Mouse (Mus musculus): ENCODE measurements at regions not wholly inside any gene's neighbourhood (a gene's known extent, or its start where the extent isn't known, plus 50 kb on each side); places are given as distances from the start of the nearest gene placed in this dataset.

DNA sequence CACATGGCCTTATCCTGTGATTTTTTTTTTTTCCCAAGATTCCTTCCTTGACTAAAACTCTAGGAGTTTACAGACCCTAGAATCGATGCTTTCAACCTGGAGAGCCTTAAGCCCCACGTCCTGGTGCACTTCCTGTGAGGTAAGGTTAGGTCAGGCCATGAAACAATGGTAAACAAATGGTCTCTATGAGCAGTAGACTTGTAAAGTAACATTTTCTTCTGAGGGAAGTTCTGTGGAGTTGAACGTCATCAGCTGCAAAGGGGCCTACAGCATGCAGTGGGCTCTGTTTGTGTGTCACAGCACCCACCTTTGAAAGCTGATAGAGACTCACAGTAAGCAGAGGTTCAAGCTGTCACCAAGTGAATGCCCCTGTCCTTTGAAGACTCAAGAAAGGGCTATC lies 87.3 kb upstream of the Eomes start:
- Histone ChIP-seq H3K27me3 (ENCODE audit: control insufficient read depth, insufficient read depth, low read length) (peaks cover 4% of the 10 kb centered on the region), H3K9ac (ENCODE audit: low read depth, low read length) (no peak overlapping the region), H3K79me2 (replicated peaks; ENCODE audit: control insufficient read depth, insufficient read depth, low read length) (no peaks in the 10 kb centered on the region), H3K36me3 (ENCODE audit: control insufficient read depth, insufficient read depth, low read length) (no peaks in the 10 kb centered on the region), H3K27ac (no peak overlapping the region), H3K4me3 (no peak overlapping the region), H3K4me1 (ENCODE audit: control insufficient read depth, insufficient read depth, low read length) (no peaks in the 10 kb centered on the region)
- TF ChIP-seq CTCF (IDR thresholded peaks at IDR 0.05), result no peak
- no peak for TF ChIP-seq EP300 (IDR thresholded peaks at IDR 0.05; ENCODE audit: insufficient read depth, low read depth, low read length)
- TF ChIP-seq POLR2A (IDR thresholded peaks at IDR 0.05; ENCODE audit: insufficient read depth, low read depth, low read length), result no peak
- intact Hi-C loops (cut with DNase I), result no loop called here
- no peak for DNase-seq
- WGBS, result 64% methylated on average over 3 of the region's 3 CpGs

DNA sequence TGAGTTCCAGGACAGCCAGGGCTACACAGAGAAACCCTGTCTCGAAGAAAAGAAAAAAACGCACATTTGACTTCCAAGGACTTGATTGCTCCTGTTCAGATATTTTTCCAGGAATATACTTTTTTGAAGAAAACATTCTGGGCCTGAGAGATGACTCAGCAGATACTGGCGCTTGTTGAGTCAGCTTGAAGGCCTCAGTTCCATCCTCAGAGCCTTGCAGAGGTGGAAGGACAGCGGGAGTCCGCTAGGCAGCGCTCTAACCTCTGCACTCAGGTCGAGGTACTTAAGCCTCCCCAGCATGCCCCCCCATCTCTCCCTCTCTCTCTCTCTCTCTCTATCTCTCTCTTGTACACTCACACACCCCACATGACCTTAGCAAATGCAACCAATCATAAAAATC lies 86.3 kb upstream of the Eomes start:
- WGBS, result 76% methylated on average over 7 of the region's 7 CpGs
- intact Hi-C loops (cut with DNase I), result no loop called here

DNA sequence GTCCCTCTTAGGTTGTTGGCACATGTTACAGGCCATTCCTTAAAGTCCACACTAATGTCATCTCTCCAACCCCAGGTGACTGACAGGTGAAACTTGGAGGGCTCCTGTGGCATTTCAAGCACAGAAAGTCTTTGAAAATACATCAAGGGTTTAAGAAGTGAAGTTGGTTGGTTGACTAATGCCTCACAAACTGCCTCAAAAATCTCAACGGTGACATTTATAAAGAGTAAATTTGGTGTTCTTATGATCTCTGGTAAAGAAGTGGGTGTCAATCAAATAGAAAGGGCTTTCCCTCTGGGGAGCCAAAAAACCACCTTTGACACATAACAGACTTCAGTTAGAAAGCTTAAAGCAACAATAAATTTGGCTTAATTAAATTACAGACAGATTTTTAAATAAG lies 85.2 kb upstream of the Eomes start:
- Histone ChIP-seq H3K27me3 (ENCODE audit: control insufficient read depth, insufficient read depth, low read length) (peaks cover 4% of the 10 kb centered on the region), H3K4me1 (ENCODE audit: control insufficient read depth, insufficient read depth, low read length) (no peaks in the 10 kb centered on the region), H3K4me3 (no peak overlapping the region), H3K27ac (no peak overlapping the region), H3K36me3 (ENCODE audit: control insufficient read depth, insufficient read depth, low read length) (no peaks in the 10 kb centered on the region), H3K9ac (ENCODE audit: low read depth, low read length) (no peak overlapping the region), H3K79me2 (replicated peaks; ENCODE audit: control insufficient read depth, insufficient read depth, low read length) (no peaks in the 10 kb centered on the region)
- no peak for DNase-seq
- no peak for TF ChIP-seq CTCF (IDR thresholded peaks at IDR 0.05)
- no peak for TF ChIP-seq POLR2A (IDR thresholded peaks at IDR 0.05; ENCODE audit: insufficient read depth, low read depth, low read length)
- TF ChIP-seq EP300 (IDR thresholded peaks at IDR 0.05; ENCODE audit: insufficient read depth, low read depth, low read length), result no peak
- 71% methylated on average over 1 of the region's 1 CpGs for WGBS
- intact Hi-C loops (cut with DNase I), result no loop called here

More for the DNA sequence above, 86.3 kb upstream of the Eomes start:
- H3K79me2 ChIP-seq (replicated peaks; ENCODE audit: control insufficient read depth, insufficient read depth, low read length), result no peaks in the 10 kb centered on the region
- no peak overlapping the region for H3K9ac ChIP-seq (ENCODE audit: low read depth, low read length)
- no peak overlapping the region for H3K27ac ChIP-seq
- H3K4me1 ChIP-seq (ENCODE audit: control insufficient read depth, insufficient read depth, low read length), result no peaks in the 10 kb centered on the region
- TF ChIP-seq CTCF (IDR thresholded peaks at IDR 0.05) (no peak), EP300 (IDR thresholded peaks at IDR 0.05; ENCODE audit: insufficient read depth, low read depth, low read length) (no peak), POLR2A (IDR thresholded peaks at IDR 0.05; ENCODE audit: insufficient read depth, low read depth, low read length) (no peak)
- no peaks in the 10 kb centered on the region for H3K36me3 ChIP-seq (ENCODE audit: control insufficient read depth, insufficient read depth, low read length)
- H3K4me3 ChIP-seq, result no peak overlapping the region
- H3K27me3 ChIP-seq (ENCODE audit: control insufficient read depth, insufficient read depth, low read length), result peaks cover 4% of the 10 kb centered on the region
- no peak for DNase-seq

DNA sequence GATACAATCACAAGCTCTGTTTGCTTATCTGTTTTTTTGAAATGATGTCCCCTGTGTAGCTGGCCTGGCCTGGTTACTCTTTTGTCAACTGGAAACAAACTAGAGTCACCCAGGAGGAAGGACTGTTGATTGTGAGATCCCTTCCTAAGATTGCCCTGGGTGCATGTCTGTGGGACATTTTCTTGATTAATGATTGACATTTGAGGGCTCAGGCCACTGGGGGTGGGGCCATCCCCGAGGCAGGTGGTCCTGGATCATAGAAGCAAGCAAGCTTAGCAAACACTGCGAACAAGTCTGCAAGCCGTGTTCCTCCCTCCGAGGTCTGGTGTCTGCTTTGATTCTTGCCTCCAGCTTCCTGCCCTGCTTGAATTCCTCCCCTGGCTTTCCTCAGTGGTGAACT lies 84.4 kb upstream of the Eomes start:
- no peaks in the 10 kb centered on the region for H3K79me2 ChIP-seq (replicated peaks; ENCODE audit: control insufficient read depth, insufficient read depth, low read length)
- H3K9ac ChIP-seq (ENCODE audit: low read depth, low read length), result no peak overlapping the region
- H3K4me3 ChIP-seq, result no peak overlapping the region
- H3K27me3 ChIP-seq (ENCODE audit: control insufficient read depth, insufficient read depth, low read length), result peaks cover 4% of the 10 kb centered on the region
- TF ChIP-seq POLR2A (IDR thresholded peaks at IDR 0.05; ENCODE audit: insufficient read depth, low read depth, low read length) (no peak), EP300 (IDR thresholded peaks at IDR 0.05; ENCODE audit: insufficient read depth, low read depth, low read length) (no peak), CTCF (IDR thresholded peaks at IDR 0.05) (no peak)
- intact Hi-C loops (cut with DNase I), result no loop called here
- no peaks in the 10 kb centered on the region for H3K4me1 ChIP-seq (ENCODE audit: control insufficient read depth, insufficient read depth, low read length)
- WGBS, result 52% methylated on average over 4 of the region's 4 CpGs
- DNase-seq, result no peak
- no peaks in the 10 kb centered on the region for H3K36me3 ChIP-seq (ENCODE audit: control insufficient read depth, insufficient read depth, low read length)
- H3K27ac ChIP-seq, result no peak overlapping the region

DNA sequence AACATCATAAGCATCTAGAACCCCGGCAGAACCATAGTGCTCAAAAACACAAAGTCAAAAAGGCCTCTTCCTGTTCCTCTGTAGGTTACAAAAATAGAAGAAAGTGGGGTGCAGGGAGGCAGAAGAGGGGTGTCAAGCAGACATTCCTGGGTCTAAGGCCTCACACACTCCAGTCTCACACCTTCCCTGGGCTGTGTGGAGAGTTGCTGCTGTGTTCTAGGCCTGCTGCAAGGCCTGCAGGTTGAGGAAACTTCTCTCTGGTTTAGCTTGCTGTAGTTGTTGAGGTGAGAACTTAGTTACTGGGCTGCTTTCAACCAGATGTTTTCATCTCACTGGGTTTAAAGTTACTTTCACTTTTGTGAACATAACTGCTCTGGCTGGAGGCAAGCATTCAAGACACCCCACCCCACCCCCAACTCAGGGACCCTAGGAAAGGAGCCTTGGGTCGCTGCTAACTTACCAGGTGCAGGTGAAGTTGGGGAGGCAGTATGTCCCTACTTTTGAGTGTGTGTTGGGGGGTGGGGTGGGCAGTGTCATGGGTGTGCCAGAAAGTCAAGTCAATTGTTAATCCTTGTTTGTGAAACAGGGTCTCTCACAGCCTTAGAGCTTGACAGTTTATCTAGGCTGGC lies 81.5 kb upstream of the Eomes start:
- DNase-seq, result no peak
- intact Hi-C loops (cut with DNase I), result no loop called here
- no peak overlapping the region for H3K27ac ChIP-seq
- H3K79me2 ChIP-seq (replicated peaks; ENCODE audit: control insufficient read depth, insufficient read depth, low read length), result no peaks in the 10 kb centered on the region
- WGBS, result 71% methylated on average over 2 of the region's 2 CpGs
- H3K27me3 ChIP-seq (ENCODE audit: control insufficient read depth, insufficient read depth, low read length), result no peaks in the 10 kb centered on the region
- TF ChIP-seq POLR2A (IDR thresholded peaks at IDR 0.05; ENCODE audit: insufficient read depth, low read depth, low read length) (no peak), CTCF (IDR thresholded peaks at IDR 0.05) (no peak), EP300 (IDR thresholded peaks at IDR 0.05; ENCODE audit: insufficient read depth, low read depth, low read length) (no peak)
- H3K9ac ChIP-seq (ENCODE audit: low read depth, low read length), result no peak overlapping the region
- no peak overlapping the region for H3K4me3 ChIP-seq
- no peaks in the 10 kb centered on the region for H3K36me3 ChIP-seq (ENCODE audit: control insufficient read depth, insufficient read depth, low read length)
- no peaks in the 10 kb centered on the region for H3K4me1 ChIP-seq (ENCODE audit: control insufficient read depth, insufficient read depth, low read length)

DNA sequence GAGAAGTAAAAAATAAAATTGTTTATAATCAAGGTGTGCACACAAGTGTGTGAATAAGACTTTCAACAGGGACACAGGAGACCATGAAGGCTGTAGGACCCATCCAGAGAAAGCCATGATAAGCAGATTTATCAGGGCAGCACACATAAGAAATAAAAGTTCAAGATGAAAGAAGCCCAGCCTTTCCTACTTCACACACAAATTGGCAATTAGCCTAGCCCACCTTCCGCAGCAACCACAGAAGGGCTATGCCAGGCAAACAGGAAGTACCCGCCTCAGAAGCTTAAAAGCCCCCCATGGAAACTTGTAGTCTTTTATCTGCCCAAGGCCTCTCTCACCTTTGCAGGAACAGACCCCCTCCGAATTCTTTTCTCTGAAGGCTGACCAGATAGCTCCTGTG lies 77.5 kb upstream of the Eomes start:
- H3K4me3 ChIP-seq, result no peak overlapping the region
- no peaks in the 10 kb centered on the region for H3K79me2 ChIP-seq (replicated peaks; ENCODE audit: control insufficient read depth, insufficient read depth, low read length)
- H3K36me3 ChIP-seq (ENCODE audit: control insufficient read depth, insufficient read depth, low read length), result no peaks in the 10 kb centered on the region
- no peaks in the 10 kb centered on the region for H3K4me1 ChIP-seq (ENCODE audit: control insufficient read depth, insufficient read depth, low read length)
- DNase-seq, result no peak
- intact Hi-C loops (cut with DNase I), result no loop called here
- TF ChIP-seq POLR2A (IDR thresholded peaks at IDR 0.05; ENCODE audit: insufficient read depth, low read depth, low read length) (no peak), CTCF (IDR thresholded peaks at IDR 0.05) (no peak), EP300 (IDR thresholded peaks at IDR 0.05; ENCODE audit: insufficient read depth, low read depth, low read length) (no peak)
- WGBS, result 57% methylated on average over 3 of the region's 3 CpGs
- H3K27ac ChIP-seq, result no peak overlapping the region
- no peak overlapping the region for H3K9ac ChIP-seq (ENCODE audit: low read depth, low read length)
- H3K27me3 ChIP-seq (ENCODE audit: control insufficient read depth, insufficient read depth, low read length), result no peaks in the 10 kb centered on the region

Data from heart, adult 2 months (tissue).